Mouse (Mus musculus): ENCODE measurements around the gene Poldip2. TPM values are rescaled to one million over a fixed set of nuclear protein-coding genes. Genes with fewer than 3 reads are reported as not detected.

The Poldip2 gene
- polyA plus RNA-seq, 1 experiment from 2014 or later = 182 TPM

Other genes starting within 250 kb of the Poldip2 start
- gene BC030499, start 221.4 kb upstream of the Poldip2 start, polyA plus RNA-seq (2015; fragmentation: Nextera tagmentation; extraction: Ambion mirVana) = 0.28 TPM in 1 of 2 replicates, not detected in the other
- 36.4 and 44.3 TPM in 2 replicates for gene Spag5, start 210.7 kb upstream of the Poldip2 start, polyA plus RNA-seq (2015; fragmentation: Nextera tagmentation; extraction: Ambion mirVana)
- 16.6 and 21.1 TPM in 2 replicates for gene Aldoc, start 189.2 kb upstream of the Poldip2 start, polyA plus RNA-seq (2015; fragmentation: Nextera tagmentation; extraction: Ambion mirVana)
- 75.7 and 79.5 TPM in 2 replicates for gene Pigs, start 183.8 kb upstream of the Poldip2 start, polyA plus RNA-seq (2015; fragmentation: Nextera tagmentation; extraction: Ambion mirVana)
- 66.7 and 71.4 TPM in 2 replicates for gene Unc119, start 168.7 kb upstream of the Poldip2 start, polyA plus RNA-seq (2015; fragmentation: Nextera tagmentation; extraction: Ambion mirVana)
- gene Foxn1, start 125.6 kb upstream of the Poldip2 start, polyA plus RNA-seq (2015; fragmentation: Nextera tagmentation; extraction: Ambion mirVana) = 0.73 and 1.1 TPM in 2 replicates
- gene Slc13a2, start 90.0 kb upstream of the Poldip2 start, polyA plus RNA-seq (2015; fragmentation: Nextera tagmentation; extraction: Ambion mirVana) = 0.62 TPM in 1 of 2 replicates, not detected in the other
- 13.5 and 16.2 TPM in 2 replicates for gene Slc46a1, start 46.5 kb upstream of the Poldip2 start, polyA plus RNA-seq (2015; fragmentation: Nextera tagmentation; extraction: Ambion mirVana)
- 2.6 and 3.2 TPM in 2 replicates for gene Sarm1, start 14.4 kb upstream of the Poldip2 start, polyA plus RNA-seq (2015; fragmentation: Nextera tagmentation; extraction: Ambion mirVana)
- gene Vtn, start 13.1 kb upstream of the Poldip2 start, polyA plus RNA-seq (2015; fragmentation: Nextera tagmentation; extraction: Ambion mirVana) = 2.2 and 8.7 TPM in 2 replicates
- not detected in 2 replicates for gene Sebox, start 8.7 kb upstream of the Poldip2 start, polyA plus RNA-seq (2015; fragmentation: Nextera tagmentation; extraction: Ambion mirVana)
- gene Tmem199, start within 50 bp of the Poldip2 start, polyA plus RNA-seq (2015; fragmentation: Nextera tagmentation; extraction: Ambion mirVana) = 46.6 and 50.9 TPM in 2 replicates
- 73.0 and 78.1 TPM in 2 replicates for gene Tnfaip1, start 24.1 kb downstream of the Poldip2 start, polyA plus RNA-seq (2015; fragmentation: Nextera tagmentation; extraction: Ambion mirVana)
- 176 and 183 TPM in 2 replicates for gene Ift20, start 24.2 kb downstream of the Poldip2 start, polyA plus RNA-seq (2015; fragmentation: Nextera tagmentation; extraction: Ambion mirVana)
- 61.0 and 66.7 TPM in 2 replicates for gene Tmem97, start 38.6 kb downstream of the Poldip2 start, polyA plus RNA-seq (2015; fragmentation: Nextera tagmentation; extraction: Ambion mirVana)
- 13.5 and 14.4 TPM in 2 replicates for gene Nlk, start 185.2 kb downstream of the Poldip2 start, polyA plus RNA-seq (2015; fragmentation: Nextera tagmentation; extraction: Ambion mirVana)
- gene Ccnq, start 239.5 kb downstream of the Poldip2 start, polyA plus RNA-seq (2015; fragmentation: Nextera tagmentation; extraction: Ambion mirVana) = 46.4 and 48.1 TPM in 2 replicates

All from embryonic facial prominence, embryonic 13.5 days (tissue).